Comparison of ENCODE assay signal across 8 mouse cellular contexts in genomic region chr12:55820119-55820660, GRCm38 (mm10). TPM values are rescaled to one million over a fixed set of nuclear protein-coding genes. Genes with fewer than 3 reads are reported as not detected.
A peak's percentile ranks its signal among the peaks of the same experiment; 100 is the strongest.
DNase-seq lines count a peak whose midpoint lies in the region; ATAC-seq lines count a peak whose summit lies in the region.

No protein-coding gene starts in this region.

- H3K4me3 ChIP-seq in megakaryocyte, embryonic 14.5 days (replicated peaks) = peak overlapping the region; percentile 98

- ATAC-seq in erythroid progenitor cell, adult 5-6 weeks (replicated peaks; ENCODE audit: low FRiP score, poor library complexity, severe bottlenecking) = peak; percentile 56

- no peaks in the 10 kb centered on the region for H3K27me3 ChIP-seq in megakaryocyte, embryonic 14.5 days (replicated peaks)

- H3K9me3 ChIP-seq in megakaryocyte, embryonic 14.5 days = peaks cover 4% of the 10 kb centered on the region; the same call in 1 of the 2 replicates

- no peaks in the 10 kb centered on the region for H3K36me3 ChIP-seq in megakaryocyte, embryonic 14.5 days (replicated peaks; ENCODE audit: low read length)

- peak; percentile 35 to 39 for DNase-seq in frontal cortex, postnatal 36 days (ENCODE audit: low spot score in 2 of 2)
- DNase-seq in frontal cortex, postnatal 10 days (ENCODE audit: low spot score in 2 of 2) = no peak
- DNase-seq in adrenal gland, postnatal 10 days = peak; percentile 61
- DNase-seq in heart, postnatal 14 days = peak; percentile 39 to 55
- peak; percentile 26 to 34 for DNase-seq in left cerebral cortex, postnatal 14 days (ENCODE audit: low spot score in 2 of 2)
- peak; percentile 37 to 75 for DNase-seq in spleen, postnatal 4 days (ENCODE audit: low spot score in 2 of 2)

- intact Hi-C loops in heart, postnatal 14 days (cut with DNase I) = loop anchor here (2.0 kb wide), 1 partner anchor 23 kb away; no protein-coding TSS in a partner anchor
- intact Hi-C loops in left cerebral cortex, postnatal 14 days (cut with DNase I) = loop anchor here (5.0 kb wide), 1 partner anchor 43 kb away; no protein-coding TSS in a partner anchor

- peaks cover 41% of the 10 kb centered on the region for H3K4me1 ChIP-seq in megakaryocyte, embryonic 14.5 days

RNA-seq across cellular contexts. Expression of gene Ralgapa1, which starts 0.8 kb away (rescaled TPM):
- total RNA-seq in adrenal gland, postnatal 10 days (2021) = 10 to 100 TPM; 55.1 to 63.8 TPM
- total RNA-seq in erythroid progenitor cell, adult 5-6 weeks (2015; ENCODE audit: low replicate concordance) = 23.5 and 33.9 TPM in 2 replicates
- total RNA-seq in erythroid progenitor cell, adult 5-6 weeks (2017; ENCODE audit: low replicate concordance) = 12.9 and 16.0 TPM in 2 replicates
- 10 to 100 TPM; 59.2 to 59.5 TPM for total RNA-seq in heart, postnatal 14 days (2021)
- 100 to 1,000 TPM; 112 to 126 TPM for total RNA-seq in left cerebral cortex, postnatal 14 days (2021)
- polyA plus RNA-seq in megakaryocyte, embryonic 14.5 days (2012; ENCODE audit: insufficient read depth, low replicate concordance) = 6.6 TPM in 1 of 2 replicates, not detected in the other

RNA-seq across cellular contexts. Expression of gene Brms1l, which starts 15.9 kb away (rescaled TPM):
- total RNA-seq in adrenal gland, postnatal 10 days (2021) = 10 to 100 TPM; 28.2 to 38.0 TPM
- 21.8 and 32.1 TPM in 2 replicates for total RNA-seq in erythroid progenitor cell, adult 5-6 weeks (2015; ENCODE audit: low replicate concordance)
- 22.3 and 30.2 TPM in 2 replicates for total RNA-seq in erythroid progenitor cell, adult 5-6 weeks (2017; ENCODE audit: low replicate concordance)
- 10 to 100 TPM; 22.3 to 23.9 TPM for total RNA-seq in heart, postnatal 14 days (2021)
- total RNA-seq in left cerebral cortex, postnatal 14 days (2021) = 10 to 100 TPM; 58.7 to 63.8 TPM
- 28.6 TPM in 1 of 2 replicates, not detected in the other for polyA plus RNA-seq in megakaryocyte, embryonic 14.5 days (2012; ENCODE audit: insufficient read depth, low replicate concordance)

Comparison
In these comparisons a context has a peak if more than half of its experiments do, and no peak if none do; other contexts are left out.
1. DNase-seq: peak in frontal cortex, postnatal 36 days (2 of 2), adrenal gland, postnatal 10 days (single experiment), heart, postnatal 14 days (2 of 2), left cerebral cortex, postnatal 14 days (2 of 2) and spleen, postnatal 4 days (2 of 2); none in frontal cortex, postnatal 10 days (0 of 2).